Mouse (Mus musculus): ENCODE measurements around the gene Mfsd2b.

GRCm38 (mm10) chr12:4843741-4844140 lies 30.4 kb downstream of the Mfsd2b start:
- TF ChIP-seq CTCF (conservative IDR thresholded peaks at IDR 0.05; ENCODE audit: insufficient read depth, insufficient read length, low read depth, low read length): no peak
- no peak for TF ChIP-seq POLR2A (IDR thresholded peaks at IDR 0.05; ENCODE audit: low read depth, low read length)

All from kidney, adult 2 months (tissue).